Mouse (Mus musculus) macrophage (primary cell): ENCODE measurements at regions not wholly inside any gene's neighbourhood (a gene's known extent, or its start where the extent isn't known, plus 50 kb on each side); places are given as distances from the start of the nearest gene placed in this dataset.
"Not testable (repeated sequence)": the region's sequence is repeated elsewhere in the genome, so short reads cannot be mapped to it uniquely, and the experiment has no call there.

ENCODE experiments used
- H3K27ac ChIP-seq: fragments of 350-480 bp; formaldehyde crosslinking; 2 replicates; pipeline ENCODE4 v1.9.0; 2021
- H3K36me3 ChIP-seq: fragments of 350-480 bp; formaldehyde crosslinking; 2 replicates; pipeline ENCODE4 v1.9.0; 2021; ENCODE audit errors: inconsistent target
- H3K4me3 ChIP-seq: fragments of 350-480 bp; formaldehyde crosslinking; 2 replicates; pipeline ENCODE4 v1.9.0; 2021; ENCODE audit errors: inconsistent target
- H3K79me2 ChIP-seq: fragments of 350-480 bp; formaldehyde crosslinking; 2 replicates; pipeline ENCODE4 v1.9.0; 2021; ENCODE audit errors: inconsistent target
- WGBS: methylation state at CpG from one replicate; pipeline ENCODE4 v1.1.7; 2026; ENCODE audit warnings: inconsistent platforms; ENCODE audit not compliant: missing documents; 5-methylcytosine and 5-hydroxymethylcytosine counted together

DNA sequence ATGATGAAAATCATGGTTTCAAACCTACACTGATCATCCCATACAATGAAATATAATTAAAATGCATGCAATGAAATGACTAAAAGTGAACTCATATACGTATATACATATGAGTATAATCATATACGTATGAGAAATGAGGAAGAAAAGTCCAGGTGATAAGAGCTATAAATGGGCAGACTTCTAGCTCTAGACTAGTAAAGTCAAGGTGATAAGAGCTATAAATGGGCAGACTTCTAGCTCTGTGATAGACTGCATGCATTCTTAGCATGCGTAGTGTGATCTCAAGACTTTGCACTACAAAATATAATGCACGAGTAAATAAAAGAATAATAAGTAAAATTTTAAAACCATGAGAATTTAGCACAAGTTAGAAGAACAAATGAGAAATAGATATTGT, 606.2 kb upstream of the Gpc5 start:
- Histone ChIP-seq H3K36me3 (no peaks in the 10 kb centered on the region), H3K27ac (no peak overlapping the region), H3K79me2 (no peaks in the 10 kb centered on the region), H3K4me3 (no peak overlapping the region)
- 86% methylated on average over 4 of the region's 4 CpGs for WGBS

DNA sequence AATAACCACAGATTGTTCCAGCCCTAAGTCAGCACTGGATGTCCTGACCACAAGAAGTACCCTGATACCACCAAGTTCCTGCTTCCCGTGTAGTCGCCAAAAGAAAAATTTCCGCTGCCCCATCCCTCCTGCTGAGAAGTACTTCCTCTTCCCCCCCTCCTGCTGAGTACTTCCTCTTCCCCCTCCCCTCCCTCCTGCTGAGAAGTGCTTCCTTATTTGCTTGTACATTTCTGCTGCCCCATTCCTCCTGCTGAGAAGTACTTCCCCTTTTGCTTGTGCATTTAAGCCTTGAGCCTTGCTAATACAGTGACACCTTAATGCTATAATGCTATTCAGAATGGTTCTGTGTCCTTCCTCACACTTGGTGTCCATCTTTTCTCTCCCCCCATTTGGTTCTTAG, 598.6 kb upstream of the Gpc5 start:
- 100% methylated on average over 3 of the region's 3 CpGs for WGBS
- H3K4me3 ChIP-seq, H3K79me2 ChIP-seq, H3K27ac ChIP-seq, H3K36me3 ChIP-seq: not testable (repeated sequence)

DNA sequence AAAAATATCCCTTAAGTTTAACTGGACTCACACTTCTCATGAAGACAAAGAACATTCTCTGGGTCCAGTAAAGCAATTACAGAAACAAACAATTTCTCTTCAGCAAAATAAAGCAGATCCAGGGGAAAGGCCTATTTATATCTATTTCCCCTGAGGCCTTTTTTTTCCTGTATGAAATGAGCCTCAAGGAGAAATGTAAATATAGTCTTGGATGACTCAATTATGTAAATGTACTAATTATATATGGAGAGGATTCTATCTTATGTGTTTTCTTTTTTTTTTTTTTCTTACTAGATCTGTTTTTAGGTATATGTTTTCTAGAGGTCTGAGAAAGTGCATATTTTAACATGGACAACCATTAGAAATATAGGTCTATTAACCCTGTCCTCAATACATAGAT, 587.0 kb upstream of the Gpc5 start:
- no peaks in the 10 kb centered on the region for H3K79me2 ChIP-seq
- no peak overlapping the region for H3K4me3 ChIP-seq
- H3K36me3 ChIP-seq = no peaks in the 10 kb centered on the region
- H3K27ac ChIP-seq = no peak overlapping the region

DNA sequence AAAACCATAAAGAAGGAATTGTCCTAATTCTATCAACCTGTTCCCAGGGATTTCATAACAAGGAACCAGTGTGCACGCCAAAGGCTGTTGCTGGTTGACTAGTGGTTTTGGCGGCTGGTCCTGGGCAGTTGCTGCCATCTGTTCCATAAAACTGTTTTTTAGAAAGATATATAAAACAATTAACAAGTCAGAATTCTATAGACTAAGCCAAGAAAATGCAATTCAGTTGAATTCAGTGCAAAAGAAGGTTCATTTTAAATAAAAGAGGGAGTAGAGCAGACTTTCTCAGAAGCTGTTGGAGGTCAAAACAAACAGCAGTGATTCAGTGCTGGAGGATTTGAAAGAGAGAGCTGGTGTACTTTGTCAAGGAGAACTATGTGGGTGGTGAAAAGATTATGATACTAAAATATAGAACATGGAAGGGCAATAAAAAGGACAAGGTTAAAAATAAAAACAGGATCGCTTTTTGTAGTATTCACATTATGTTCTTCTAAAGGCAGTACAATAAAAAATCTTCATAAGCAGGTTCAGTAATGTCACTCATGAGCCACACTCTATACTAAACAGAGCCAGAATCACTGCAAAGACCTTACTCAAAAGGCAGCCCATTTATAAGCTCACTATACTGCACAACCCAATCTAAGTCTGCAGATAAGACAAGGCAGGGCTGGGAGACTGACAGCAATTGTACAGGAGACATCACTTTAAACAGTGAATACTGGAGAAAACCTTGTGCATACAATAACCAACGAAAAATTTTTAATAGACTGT, 543.9 kb upstream of the Gpc5 start:
- no peak overlapping the region for H3K4me3 ChIP-seq
- no peak overlapping the region for H3K27ac ChIP-seq
- H3K79me2 ChIP-seq = no peaks in the 10 kb centered on the region
- H3K36me3 ChIP-seq = no peaks in the 10 kb centered on the region
- 90% methylated on average over 4 of the region's 4 CpGs for WGBS

DNA sequence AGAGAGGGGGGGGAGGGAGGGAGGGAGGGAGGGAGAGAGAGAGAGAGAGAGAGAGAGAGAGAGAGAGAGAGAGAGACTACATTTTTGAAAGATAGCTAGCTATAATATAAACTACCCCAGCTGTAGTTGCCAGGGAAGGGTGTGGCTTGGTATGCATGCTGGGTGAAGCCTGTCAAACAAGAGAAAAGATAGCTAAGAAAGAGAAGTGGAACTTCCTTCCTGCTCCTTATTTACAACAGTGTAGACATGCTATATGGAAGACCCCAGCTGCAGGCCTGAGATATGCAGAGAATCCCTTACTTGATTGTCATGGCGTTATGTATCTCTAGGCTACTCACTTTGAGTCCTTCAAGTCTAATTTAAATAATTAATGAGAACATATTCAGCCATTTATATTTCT, 542.9 kb upstream of the Gpc5 start:
- Histone ChIP-seq H3K79me2 (no peaks in the 10 kb centered on the region), H3K27ac (no peak overlapping the region)
- 90% methylated on average over 1 of the region's 1 CpGs for WGBS

DNA sequence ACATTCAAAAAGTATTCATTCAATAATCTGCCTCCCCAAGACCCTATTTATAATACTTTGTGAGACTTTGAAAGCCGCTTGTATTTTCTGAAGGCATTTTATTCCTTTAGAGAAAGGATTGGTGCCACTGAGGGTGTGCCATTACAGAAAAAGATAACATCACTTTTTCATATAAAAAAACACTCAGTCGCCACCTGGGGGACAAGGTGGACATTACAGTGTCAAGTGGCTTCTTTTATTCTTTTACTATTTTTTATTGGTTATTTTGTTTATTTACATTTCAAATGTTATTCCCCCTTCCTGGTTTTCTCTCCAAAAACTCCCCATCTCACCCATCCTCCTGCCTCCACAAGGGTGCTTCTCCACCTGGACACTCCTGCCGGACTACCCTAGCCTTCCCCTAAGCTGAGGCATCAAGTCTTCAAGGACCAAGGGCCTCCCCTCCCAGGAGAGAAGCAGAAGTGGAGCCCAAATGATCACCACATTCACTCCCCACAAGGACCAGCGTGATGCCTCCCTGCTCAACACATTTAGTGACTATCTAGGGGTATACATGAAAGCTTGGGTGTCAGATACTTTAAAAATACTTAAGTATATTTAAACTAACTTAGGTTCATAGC, 525.5 kb upstream of the Gpc5 start:
- WGBS = 42% methylated on average over 4 of the region's 4 CpGs

More for the DNA sequence above, 542.9 kb upstream of the Gpc5 start:
- H3K36me3 ChIP-seq = no peaks in the 10 kb centered on the region
- H3K4me3 ChIP-seq = no peak overlapping the region

DNA sequence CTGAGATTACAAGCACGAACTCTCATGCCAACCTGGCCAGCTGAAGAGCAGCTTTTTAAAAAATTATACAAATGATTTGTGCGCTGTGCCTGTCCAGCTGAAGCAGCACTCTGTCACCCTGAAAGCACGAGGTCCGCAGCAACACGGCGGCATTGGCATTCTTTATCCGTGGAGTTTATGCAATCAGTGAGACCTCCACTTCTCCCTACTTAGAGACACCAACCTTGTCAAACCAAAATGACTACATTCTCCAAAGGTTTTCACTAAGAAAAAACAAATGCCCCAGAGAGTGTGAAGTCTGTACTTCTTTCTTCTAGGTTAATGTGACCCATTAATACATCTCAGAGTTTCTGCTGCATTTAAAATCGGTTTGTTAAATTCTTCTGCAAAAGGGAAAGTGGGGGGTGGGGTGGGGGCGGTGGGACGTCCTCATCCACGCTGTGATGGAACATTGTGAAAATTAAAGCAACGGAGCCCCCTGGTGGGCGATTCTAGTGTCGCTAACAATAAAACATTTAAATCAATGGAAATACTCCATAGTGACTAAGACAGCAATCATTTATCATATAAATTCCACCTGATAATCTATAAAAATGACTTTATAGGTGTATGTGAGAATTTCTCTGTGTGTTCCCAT, 524.2 kb upstream of the Gpc5 start:
- Histone ChIP-seq H3K4me3 (no peak overlapping the region), H3K36me3 (no peaks in the 10 kb centered on the region), H3K27ac (no peak overlapping the region), H3K79me2 (no peaks in the 10 kb centered on the region)
- WGBS = 33% methylated on average over 14 of the region's 14 CpGs

More for the DNA sequence above, 525.5 kb upstream of the Gpc5 start:
- H3K36me3 ChIP-seq = no peaks in the 10 kb centered on the region
- no peak overlapping the region for H3K4me3 ChIP-seq
- no peak overlapping the region for H3K27ac ChIP-seq
- H3K79me2 ChIP-seq = no peaks in the 10 kb centered on the region

DNA sequence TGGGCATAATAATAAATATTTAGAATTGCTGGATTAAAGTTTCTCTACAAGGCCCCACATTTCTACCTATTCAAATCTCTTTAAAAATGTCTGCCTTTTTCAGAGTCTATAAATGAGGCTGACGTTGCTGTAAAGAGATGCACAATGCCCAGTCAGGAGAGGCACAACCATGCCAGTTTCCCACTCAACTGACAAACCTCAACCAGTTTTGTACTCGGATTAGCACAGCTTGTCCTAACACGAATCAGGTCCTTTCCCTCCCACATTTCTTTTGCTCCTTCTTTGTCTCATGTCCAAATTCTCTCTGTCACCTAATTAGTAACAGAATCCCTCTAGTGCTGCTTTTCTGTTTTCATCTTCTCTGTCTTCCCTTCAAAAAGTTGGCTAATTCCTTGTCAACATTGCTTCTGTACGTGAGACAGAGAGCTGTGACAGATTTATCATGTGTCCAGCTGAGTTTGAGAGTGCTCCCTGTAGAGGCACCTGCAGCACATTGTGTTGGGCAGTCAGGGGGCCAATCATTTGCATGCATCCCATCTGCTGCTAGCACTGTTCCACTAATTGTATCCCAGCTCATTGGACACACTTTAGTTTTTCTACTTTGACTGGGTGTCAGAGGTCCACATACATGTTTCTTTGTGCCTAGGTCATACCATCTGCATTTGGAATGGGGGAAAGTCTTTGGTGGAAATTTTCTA, 504.5 kb upstream of the Gpc5 start:
- Histone ChIP-seq H3K27ac (no peak overlapping the region), H3K36me3 (no peaks in the 10 kb centered on the region), H3K79me2 (no peaks in the 10 kb centered on the region), H3K4me3 (no peak overlapping the region)
- WGBS = 72% methylated on average over 4 of the region's 4 CpGs

DNA sequence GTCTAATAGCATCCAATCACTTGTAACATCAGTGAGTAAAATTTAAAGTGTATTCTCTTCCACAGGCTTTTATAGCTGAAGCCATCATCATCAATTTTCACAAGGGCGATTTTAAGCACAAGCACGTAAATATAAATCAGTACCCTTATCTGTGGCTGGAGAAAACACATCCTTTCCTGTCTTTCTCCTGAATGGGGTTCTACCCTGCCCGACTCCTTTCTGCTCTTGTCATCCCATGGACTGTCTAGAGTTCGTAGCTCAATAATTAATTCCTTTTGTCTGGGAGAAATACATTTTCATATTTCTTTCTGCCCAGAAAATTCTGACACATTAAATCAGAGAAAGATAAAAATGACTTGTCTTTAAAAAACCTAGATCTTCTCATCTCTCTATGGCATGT, 482.7 kb upstream of the Gpc5 start:
- 72% methylated on average over 4 of the region's 4 CpGs for WGBS

DNA sequence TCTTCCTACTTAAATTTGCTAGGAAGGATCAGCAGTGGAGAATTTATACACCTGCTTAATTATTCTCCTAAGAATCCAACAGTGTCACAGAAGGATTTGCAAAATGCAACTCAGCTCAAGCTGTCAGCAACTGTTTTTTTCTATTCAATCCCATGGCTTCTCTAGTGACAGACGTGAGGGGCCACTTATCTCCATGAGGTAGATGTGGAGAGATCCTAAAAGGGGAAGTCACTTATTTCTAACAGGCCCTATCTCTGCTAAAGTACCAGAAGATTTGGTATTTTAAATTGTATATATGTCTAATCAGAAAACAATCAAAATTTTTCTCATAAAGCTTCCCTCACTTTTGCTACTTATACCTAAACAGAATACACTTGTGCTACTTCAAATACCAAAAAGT, 479.6 kb upstream of the Gpc5 start:
- no peak overlapping the region for H3K27ac ChIP-seq

More for the DNA sequence above, 482.7 kb upstream of the Gpc5 start:
- Histone ChIP-seq H3K36me3 (no peaks in the 10 kb centered on the region), H3K27ac (no peak overlapping the region), H3K4me3 (no peak overlapping the region), H3K79me2 (no peaks in the 10 kb centered on the region)

DNA sequence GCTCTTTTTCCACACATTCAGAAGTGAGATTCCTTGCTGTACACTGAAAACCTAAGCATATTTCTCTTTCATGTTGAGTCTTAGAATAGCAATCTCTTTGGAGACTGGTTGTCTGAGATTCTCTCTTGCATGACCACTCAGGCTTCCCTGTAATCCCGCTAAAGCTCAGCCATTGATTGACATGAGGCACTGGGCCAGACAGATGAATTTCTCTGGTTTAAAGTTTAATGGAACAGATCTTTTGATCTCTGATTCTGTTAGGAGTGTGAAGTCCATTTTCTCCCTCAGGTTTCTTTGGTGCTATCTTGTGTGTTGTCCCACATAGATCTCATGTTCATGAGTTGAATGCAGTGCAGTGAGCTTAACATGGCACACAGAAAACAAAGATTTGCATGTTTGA, 435.4 kb upstream of the Gpc5 start:
- Histone ChIP-seq H3K36me3 (no peaks in the 10 kb centered on the region), H3K27ac (no peak overlapping the region), H3K4me3 (no peak overlapping the region), H3K79me2 (no peaks in the 10 kb centered on the region)
- 74% methylated on average over 1 of the region's 1 CpGs for WGBS

More for the DNA sequence above, 479.6 kb upstream of the Gpc5 start:
- 36% methylated on average over 1 of the region's 1 CpGs for WGBS
- no peaks in the 10 kb centered on the region for H3K79me2 ChIP-seq
- no peaks in the 10 kb centered on the region for H3K36me3 ChIP-seq
- H3K4me3 ChIP-seq = no peak overlapping the region

DNA sequence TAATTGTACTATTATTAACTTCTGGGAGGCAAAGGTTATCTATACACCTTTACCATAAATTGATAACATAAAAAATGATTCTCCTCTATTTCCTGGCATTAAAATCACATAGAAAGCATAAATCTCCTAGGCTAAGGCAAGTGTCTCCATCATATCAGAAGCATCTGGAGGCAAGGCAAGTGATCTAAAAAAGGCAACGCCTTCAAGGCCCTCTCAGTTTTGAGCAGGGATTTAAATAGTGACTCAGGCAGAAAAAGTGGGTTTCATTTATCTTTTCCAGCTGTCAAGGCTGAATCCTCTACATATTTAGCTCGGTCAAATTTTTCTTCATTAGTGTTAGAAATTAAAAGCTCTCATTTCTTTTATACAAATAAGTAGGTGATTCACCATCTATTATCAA, 430.0 kb upstream of the Gpc5 start:
- WGBS = 75% methylated on average over 2 of the region's 2 CpGs
- Histone ChIP-seq H3K4me3 (no peak overlapping the region), H3K79me2 (no peaks in the 10 kb centered on the region), H3K36me3 (no peaks in the 10 kb centered on the region), H3K27ac (no peak overlapping the region)

DNA sequence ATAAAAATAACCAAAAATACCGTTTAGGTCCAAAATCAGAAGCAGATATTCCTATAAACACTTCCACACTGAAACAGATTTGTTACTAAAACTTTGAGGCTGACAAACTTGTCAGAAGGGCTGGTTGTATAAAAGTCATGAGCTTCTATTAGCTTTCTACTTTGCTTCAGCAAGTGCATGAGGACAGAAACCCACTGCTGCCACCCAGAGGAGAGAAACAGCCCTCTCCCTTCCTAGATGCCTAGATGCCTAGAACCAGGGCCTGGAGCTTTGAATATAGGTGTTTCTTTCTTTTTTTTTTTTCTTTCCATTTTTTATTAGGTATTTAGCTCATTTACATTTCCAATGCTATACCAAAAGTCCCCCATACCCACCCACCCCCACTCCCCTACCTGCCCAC, 406.9 kb upstream of the Gpc5 start:
- 50% methylated on average over 1 of the region's 1 CpGs for WGBS
- H3K79me2 ChIP-seq = no peaks in the 10 kb centered on the region

DNA sequence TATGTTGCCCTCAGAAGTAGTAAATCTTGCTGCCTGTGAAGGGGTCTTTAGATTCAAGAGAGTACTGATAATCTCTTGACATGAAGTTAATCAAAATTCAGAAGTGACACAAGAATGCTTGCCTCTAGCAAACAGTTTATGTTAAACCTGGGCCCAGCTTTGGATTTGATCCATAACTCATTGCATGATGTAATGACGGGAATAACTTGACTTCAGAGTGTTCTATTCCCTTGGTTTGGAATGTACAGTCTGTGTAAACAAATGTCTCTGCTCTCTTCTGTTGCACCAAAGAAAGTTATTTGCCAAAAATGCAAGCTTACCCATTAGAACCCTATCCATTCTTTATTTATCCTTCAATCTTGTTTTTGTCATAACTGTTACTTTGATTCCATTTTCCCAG, 397.1 kb upstream of the Gpc5 start:
- WGBS = 91% methylated on average over 1 of the region's 1 CpGs
- no peaks in the 10 kb centered on the region for H3K79me2 ChIP-seq
- H3K36me3 ChIP-seq = no peaks in the 10 kb centered on the region
- H3K27ac ChIP-seq = no peak overlapping the region
- no peak overlapping the region for H3K4me3 ChIP-seq

More for the DNA sequence above, 406.9 kb upstream of the Gpc5 start:
- Histone ChIP-seq H3K4me3 (no peak overlapping the region), H3K27ac (no peak overlapping the region), H3K36me3 (no peaks in the 10 kb centered on the region)

DNA sequence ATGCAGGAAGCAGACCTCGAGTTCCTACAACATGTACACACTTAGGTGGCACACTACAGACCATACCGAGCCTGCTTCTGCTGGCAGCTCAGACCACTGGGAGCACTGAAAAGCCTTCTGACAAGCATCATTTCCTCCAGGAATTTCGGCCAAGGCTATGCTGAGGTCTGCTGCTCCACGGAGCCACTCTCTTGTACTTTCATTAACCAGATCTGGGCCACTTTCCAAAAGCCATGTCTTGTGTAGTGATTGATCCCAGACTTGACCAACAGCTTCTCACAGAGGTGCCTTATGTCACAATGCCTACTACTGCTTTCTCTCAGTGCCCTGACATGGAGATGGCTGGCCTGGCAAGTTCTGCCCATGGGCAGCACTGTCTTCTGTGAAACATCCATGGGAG, 394.5 kb upstream of the Gpc5 start:
- Histone ChIP-seq H3K79me2 (no peaks in the 10 kb centered on the region), H3K27ac (no peak overlapping the region), H3K36me3 (no peaks in the 10 kb centered on the region), H3K4me3 (no peak overlapping the region)
- 89% methylated on average over 4 of the region's 4 CpGs for WGBS
